Mouse (Mus musculus) inflammation-experienced regulatory T-cells, adult 6 months (primary cell): ENCODE measurements around the gene Sim1. TPM values are rescaled to one million over a fixed set of nuclear protein-coding genes. Genes with fewer than 3 reads are reported as not detected.

Source experiments
- ATAC-seq: one replicate; pipeline ENCODE4 v1.8.0; 2017
- polyA plus RNA-seq, 3 experiments: library from polyadenylated mRNA; unstranded; fragments of 100-300 nt; shearing (Covaris generic); gene quantifications; one replicate each; pipeline ENCODE4 v1.2.1; 2017

The Sim1 gene
- polyA plus RNA-seq, 3 experiments from 2014 or later, result not detected

DNA sequence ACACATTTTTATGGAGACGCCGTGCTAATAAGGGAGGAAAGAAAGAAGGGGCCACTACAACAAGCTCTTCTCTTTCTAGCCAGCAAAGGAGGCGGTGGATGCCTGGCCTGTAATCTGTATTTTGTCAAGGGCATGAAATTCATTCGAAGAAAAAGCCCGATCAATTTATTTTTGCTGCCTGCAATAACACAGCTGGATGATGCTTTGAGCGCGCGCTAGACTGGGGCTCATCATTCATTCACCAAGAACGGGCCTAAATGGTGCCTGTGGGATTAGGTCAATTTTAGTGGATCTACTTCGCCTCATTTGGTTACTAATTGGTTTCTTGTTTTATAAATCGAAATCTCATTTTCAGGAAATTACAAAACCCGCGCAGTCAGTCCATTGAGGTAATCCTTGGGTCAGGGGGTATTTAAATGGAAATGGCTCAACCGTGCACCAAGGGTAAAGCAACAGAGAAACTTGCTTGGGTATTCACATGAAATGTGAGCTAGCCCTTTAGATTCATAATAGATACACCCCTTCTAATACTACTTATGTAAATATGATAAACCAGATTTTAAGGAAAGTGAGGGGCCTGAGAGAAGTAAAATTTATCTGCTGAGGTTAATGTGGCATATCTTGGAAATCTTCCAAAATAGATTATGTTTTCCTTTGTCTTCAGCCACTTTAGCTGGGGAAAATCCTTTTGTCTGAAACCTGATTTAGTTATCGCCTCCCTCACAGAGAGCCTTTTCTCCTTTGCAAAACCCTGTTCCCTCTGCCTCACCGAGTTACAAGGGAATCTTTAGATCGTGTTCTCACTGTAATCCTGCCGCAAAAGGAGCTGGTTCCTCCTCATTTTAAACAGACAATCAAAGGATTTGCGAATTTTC is 7.3 kb downstream of the Sim1 start:
- ATAC-seq, result no peak

- ATAC-seq, result no peak
Measured at GRCm38 (mm10) chr10:50902741-50903715, 8.5 kb downstream of the Sim1 start.

DNA sequence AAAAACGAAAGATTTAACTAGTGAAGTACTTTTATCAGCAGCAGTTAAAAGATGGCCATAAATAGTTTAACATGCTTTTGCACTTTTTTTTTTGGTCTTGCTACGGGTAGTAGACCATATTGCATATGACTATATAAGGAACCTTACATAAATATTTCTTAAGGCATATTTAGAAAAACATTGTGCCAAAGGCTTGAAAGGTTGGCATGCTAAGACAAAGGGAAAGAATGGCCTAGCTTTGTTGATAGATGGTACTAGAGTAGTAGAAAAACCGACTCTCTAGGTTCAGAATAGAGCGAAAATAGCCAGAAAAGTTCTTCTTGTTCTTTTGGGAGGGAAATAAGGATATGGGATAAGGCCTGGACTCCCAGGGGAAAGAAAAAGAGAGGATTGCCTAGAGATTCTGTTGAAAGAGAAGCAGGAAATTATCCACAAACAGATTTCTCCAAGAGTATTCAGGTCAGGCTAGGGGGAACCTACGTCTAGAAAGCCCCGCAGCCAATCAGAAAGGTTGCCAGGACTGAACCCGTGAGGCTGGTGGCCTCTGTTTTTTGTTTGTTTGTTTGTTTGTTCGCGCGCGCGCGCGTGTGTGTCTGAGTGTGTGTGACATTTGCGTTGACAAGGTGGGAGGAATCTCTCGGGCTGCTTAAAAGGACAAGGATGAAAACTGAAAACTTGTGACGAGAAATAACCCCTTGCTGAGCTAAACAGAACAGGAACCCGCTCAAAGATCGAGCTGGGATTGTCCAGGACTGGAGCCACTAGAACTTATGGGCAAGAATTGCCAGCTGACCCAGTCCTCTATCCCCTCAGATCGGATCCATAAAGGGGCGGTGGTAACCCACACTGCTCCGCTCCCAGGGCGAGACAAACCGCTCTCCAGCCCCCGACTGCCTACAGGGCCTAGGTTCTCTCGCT is 9.6 kb downstream of the Sim1 start:
- ATAC-seq, result no peak

DNA sequence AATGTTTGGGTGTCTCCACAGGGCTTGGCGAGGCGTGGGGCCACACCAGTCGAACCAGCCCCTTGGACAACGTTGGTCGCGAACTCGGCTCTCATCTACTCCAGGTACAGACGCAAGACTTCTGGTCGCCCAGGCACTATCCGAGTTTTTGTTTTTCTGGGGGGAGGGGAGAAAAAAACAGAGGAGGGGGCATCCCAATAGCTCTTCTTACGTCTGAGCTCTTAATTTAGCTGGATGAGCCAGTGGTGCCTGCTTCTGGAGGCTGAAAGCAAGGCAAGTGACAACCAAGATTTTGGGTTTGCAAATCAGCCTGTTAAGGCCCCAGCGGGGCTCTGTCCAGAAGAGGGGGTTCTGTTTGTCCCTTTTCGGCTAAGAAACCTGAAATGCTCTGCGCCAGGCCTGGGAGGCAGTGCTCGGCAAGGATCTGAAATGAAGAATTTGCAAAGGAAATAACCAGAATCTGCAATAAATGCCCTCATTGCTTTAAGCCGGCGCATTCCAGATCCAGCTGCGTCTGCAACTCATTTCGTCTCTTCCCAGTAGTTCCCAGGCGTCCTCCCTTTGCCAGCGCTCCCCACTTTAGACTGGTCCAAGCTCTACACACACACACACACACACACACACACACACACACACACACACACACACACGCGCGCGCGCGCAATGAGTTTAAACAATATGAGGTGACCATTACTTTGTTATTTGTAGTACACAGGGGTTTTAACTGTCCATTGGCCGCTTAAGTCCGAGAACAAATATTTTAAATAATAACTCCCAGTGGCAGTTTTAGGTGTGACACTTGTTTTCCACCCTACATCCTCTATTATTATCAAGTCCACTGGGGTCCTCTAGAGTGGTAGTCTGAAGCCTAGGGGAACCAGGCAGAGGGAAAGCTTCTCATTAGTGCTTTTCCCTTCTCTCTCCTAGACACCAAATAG is 10.5 kb downstream of the Sim1 start:
- ATAC-seq, result no peak

GRCm38 (mm10) chr10:50910400-50910799 is 15.8 kb downstream of the Sim1 start:
- no peak for ATAC-seq

DNA sequence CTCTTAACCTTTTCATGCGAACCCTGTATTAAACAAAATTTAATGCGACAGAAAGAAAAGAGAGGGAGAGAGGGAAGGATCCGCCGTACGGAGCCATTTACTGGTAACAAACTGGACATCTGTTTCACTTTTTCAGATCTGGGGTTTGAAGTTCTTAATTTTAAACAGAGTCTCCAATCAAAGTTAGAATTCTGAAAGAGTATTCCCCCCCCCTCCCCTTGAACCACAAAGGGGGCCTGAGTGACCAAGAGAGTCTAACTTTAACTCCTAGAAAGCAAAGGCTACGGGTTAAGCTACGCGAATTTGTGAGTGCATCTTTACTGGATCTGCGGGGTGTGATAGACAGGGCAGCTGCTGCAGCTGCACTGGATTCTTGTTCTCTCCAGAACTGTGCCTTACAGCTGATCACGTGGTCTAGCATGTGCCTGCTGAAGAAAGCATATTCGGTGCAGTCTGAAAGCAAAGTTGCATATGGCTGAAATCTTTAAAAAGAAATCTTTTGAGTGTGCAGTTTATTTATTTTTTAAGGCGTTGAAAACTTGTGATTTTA is 16.4 kb downstream of the Sim1 start:
- no peak for ATAC-seq

DNA sequence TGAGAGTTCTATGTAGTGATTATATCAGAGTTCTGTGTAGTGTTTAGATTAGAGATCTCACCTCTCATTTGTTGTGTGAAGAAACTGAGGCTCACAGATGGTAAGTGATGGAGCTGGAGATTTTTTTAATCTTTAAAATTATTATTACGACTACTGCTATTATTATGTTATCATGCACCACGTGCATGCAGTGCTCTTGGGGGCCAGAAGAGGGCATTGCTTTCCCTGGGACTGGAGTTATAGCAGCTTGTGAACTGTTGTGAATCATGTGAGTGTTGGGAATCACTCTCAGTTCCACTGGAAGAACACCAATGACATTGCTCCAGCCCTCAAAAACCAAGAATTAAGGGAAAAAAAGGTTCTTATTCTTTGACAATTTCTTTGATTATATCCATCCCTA is 21.1 kb downstream of the Sim1 start:
- no peak for ATAC-seq

GRCm38 (mm10) chr10:50929281-50929680 is 34.7 kb downstream of the Sim1 start:
- no peak for ATAC-seq

DNA sequence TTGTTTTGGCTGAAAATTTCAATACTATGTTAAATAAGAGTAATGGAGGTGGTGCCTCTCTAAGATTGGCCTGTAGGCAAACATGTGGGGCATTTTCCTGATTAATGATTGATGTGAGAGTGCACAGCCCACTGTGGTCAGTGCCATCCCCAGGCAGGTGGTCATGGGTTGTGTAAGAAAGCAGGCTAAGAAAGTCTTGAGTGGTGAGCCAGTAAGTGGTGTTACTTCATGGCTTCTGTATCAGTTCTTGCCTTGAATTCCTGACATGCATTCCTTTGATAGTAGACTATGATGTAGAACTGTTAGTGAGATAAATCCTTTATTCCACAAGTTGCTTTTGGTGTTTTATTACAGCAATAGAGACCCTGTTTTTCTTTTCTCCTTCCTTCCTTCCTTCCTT is 41.1 kb downstream of the Sim1 start:
- no peak for ATAC-seq

DNA sequence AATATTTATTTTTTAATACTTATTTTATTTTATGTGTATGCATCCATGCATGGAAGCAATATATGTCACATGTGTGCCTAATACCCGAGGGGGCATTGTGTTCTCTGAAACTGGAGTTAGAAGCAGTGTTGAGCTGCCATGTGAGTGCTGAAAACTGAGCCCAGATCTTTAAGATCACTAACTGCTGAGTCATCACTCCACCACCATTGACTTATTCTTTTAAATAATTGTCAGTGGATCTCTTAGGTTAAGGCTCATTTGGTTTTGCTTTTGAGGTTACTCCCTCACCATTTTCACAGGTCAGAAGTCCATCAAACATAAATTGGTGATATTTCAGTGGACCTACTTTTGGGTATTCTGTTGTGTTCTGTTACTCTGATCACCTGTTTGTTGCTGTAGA is 79.1 kb downstream of the Sim1 start:
- no peak for ATAC-seq

DNA sequence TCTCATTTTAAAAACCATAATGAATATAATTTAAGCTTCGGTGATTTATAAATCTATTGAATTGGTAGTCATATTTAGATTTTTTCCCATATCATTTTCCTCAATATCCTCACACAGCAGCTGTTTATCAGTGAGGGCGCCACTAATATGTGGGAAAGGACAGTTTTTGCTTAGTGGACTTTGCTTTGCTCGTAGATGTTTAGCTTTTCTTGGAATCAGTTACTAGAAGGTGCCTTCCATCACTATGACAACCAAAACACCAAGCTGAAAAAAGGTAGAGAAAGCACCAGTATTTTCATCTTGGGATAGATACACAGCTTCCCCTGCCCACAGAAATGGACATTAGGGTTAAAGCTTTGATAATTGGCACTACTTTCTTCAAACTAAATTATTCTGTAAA is 87.3 kb downstream of the Sim1 start:
- ATAC-seq, result no peak

GRCm38 (mm10) chr10:50983620-50984019 is 89.1 kb downstream of the Sim1 start:
- no peak for ATAC-seq

DNA sequence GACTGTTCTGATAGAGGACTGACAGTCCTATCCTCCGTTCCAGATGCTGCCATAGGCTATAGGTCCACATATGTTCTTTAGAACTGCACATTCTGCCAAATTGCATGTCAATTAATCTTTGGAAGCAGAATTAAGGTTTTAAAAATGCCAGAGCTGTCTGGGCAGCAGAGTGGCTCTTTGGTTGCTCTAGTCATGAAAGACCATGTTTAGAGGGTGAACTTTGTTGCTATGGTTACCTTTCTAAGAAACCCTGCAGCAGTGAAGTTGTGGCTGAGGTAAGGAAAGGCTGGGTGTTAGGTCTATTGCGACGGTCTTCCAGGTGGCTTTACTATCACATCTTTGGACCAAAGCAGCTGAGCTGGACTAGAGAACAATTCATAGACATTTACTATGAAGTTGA is 113.2 kb downstream of the Sim1 start:
- no peak for ATAC-seq

DNA sequence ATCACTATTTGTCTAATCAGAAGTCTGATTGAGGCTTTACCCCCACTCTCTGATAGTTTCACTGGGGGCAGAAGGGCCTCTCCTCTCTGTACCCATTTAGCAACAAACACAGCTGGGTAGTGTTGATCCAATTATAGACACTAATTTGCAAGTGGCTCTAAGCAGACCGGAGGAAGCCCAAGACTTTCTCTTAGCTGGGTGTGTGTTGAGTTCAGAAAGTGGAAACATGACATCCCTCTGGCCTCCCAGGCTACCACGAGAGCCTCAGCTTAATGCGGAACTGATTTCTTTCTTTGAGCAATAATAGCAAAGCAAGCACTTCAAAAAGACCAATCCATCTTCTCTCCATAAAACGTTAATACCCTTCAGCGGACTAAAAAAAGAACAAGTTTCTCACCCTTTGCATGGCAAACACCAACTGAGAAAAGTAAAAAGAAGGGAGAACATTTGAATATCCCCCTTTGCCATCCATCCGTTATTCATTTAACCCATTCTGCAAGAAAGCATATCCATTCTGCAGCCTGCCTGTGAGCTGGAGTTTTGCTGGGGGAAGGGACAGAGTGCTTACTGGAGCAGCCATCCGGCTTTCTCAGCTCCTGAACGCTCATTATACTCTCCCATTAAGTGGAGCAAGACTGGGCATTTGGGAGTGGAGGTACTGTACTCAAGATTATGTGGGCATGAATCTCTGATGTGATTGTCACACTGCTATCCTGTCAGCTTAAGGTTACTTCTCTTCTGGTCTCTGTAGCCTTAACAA is 117.0 kb downstream of the Sim1 start:
- no peak for ATAC-seq

DNA sequence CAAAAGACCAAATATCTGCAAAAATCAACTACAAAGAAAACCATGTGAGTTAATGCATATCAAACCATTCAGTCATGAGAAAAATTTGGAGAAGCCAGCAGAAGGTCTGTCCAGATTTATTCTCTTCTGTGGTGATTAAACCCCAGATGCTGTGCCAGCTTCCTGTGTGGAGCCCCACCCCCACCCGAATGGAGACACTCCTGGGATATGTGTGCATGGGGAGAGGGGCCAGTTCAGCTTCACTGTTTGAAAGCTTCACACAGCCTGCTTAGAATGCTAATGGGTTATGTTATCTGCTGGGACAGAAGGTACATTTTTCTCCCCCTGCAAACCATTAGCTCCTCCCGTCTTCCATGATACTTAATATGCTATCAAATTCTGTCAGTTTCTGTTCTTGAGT is 120.3 kb downstream of the Sim1 start:
- no peak for ATAC-seq

- no peak for ATAC-seq
Measured at GRCm38 (mm10) chr10:51015362-51015761, 120.8 kb downstream of the Sim1 start.

DNA sequence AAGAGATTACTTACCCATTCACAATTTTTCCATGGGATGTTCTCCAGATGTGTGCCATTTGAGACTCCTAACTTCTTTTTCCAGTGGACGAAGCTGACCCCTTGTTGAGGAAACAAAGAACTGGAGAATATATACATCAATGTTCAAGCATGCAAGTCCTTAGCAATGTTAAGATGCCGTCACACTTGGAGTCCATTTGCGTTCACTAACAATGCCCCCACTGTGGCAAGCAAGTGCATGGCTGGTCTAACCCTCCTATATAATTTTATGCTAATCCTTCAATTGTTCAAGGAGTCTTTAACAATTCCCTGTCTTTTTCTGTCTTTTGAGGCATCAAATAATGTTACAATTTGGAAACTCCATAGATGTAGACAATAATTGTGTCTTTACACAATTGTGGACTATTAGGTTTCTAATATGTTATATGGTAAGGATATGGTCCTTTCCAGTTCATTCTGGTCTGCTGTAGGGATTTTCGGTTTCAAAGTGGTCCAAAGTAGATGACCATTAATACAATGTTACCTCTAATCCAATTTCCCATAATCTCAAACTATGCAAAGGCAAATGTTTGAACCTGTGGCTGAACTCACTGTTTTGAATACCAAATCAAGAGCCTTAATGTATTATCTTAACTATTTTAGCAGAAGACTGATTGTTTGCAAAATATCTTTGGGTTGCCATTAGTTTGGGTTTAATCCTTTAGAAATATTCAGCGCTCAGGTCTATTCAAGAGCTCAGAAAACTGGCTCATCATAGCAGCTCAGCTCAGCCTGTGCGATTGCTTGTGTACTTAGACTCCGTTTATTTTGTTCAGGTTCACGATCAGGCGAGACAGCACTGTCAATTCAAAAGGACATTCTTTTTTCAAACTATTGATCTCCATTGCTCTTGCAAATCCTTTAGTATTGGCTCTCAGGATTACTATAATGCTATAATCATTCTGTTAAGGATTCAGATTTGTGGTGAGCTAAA is 129.0 kb downstream of the Sim1 start:
- no peak for ATAC-seq
